Mouse (Mus musculus): ENCODE results near the gene Plpp7.

DNA sequence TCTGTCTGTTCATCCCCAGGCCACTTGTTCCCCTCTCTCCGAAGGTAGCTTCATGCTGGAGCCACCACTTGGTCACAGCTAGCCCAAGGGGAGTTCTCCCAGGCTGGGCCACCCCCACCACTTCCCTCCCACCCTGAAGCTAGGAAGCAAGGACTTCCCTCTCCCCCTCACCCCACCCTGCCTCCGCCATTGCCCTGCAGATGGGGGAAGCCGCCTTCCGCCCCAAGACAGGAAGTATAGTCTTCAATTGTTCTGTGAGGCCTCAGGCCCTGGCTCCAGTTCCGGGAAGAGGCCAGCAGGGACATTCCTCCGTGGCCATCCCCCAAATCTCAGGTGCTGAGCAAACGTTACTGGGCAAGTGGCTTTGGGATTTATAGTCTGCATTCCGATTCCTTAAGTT, 16.8 kb upstream of the Plpp7 start:
- TF ChIP-seq CTCF (conservative IDR thresholded peaks at IDR 0.05; ENCODE audit: insufficient read depth, insufficient read length, low read depth, low read length) (no peak), POLR2A (IDR thresholded peaks at IDR 0.05; ENCODE audit: low read depth, low read length) (no peak)

All from kidney, adult 2 months (tissue).